Mouse (Mus musculus) intestine, embryonic 14.5 days (tissue): Measurements from ENCODE around the gene Ppa2. TPM values are rescaled to one million over a fixed set of nuclear protein-coding genes. Genes with fewer than 3 reads are reported as not detected.

Experiments
- ATAC-seq: fragments of 200-750 bp; cut with Nextera tagmentation; replicated peaks from 2 replicates; pipeline ENCODE4 v1.8.0; 2017; ENCODE audit warnings: low read depth, moderate number of reproducible peaks, moderate TSS enrichment, moderate library complexity; ENCODE audit not compliant: low FRiP score, low TSS enrichment
- DNase-seq: peaks from one replicate; pipeline ENCODE4 v3.0.0-alpha.2; 2018; ENCODE audit warnings: low spot score
- H3K27ac ChIP-seq: fragments of 300-500 bp; sonication (generic); 2 replicates; pipeline ENCODE4 v1.5.1; 2014; ENCODE audit warnings: low read depth, mild to moderate bottlenecking, control low read depth
- H3K27me3 ChIP-seq: fragments of 300-500 bp; sonication (generic); replicated peaks from 2 replicates; pipeline ENCODE4 v1.6.1; 2014; ENCODE audit warnings: low read length, control low read depth; ENCODE audit not compliant: control insufficient read depth, insufficient read depth
- H3K36me3 ChIP-seq: fragments of 300-500 bp; sonication (generic); 2 replicates; pipeline ENCODE4 v1.6.1; 2014; ENCODE audit warnings: low read length, control low read depth; ENCODE audit not compliant: control insufficient read depth, insufficient read depth
- H3K4me1 ChIP-seq: fragments of 300-500 bp; sonication (generic); replicated peaks from 2 replicates; pipeline ENCODE4 v1.6.1; 2014; ENCODE audit warnings: low read length, control low read depth, mixed read lengths; ENCODE audit not compliant: control insufficient read depth, insufficient read depth
- H3K4me2 ChIP-seq: fragments of 300-500 bp; sonication (generic); 2 replicates; pipeline ENCODE4 v1.6.1; 2014; ENCODE audit warnings: low read length
- H3K4me3 ChIP-seq: fragments of 300-500 bp; sonication (generic); 2 replicates; pipeline ENCODE4 v1.5.1; 2014; ENCODE audit warnings: low read depth, low read length, control low read depth, mixed read lengths
- H3K9ac ChIP-seq: fragments of 300-500 bp; sonication (generic); 2 replicates; pipeline ENCODE4 v1.6.1; 2014; ENCODE audit warnings: mild to moderate bottlenecking, low read length
- H3K9me3 ChIP-seq: fragments of 300-500 bp; sonication (generic); 2 replicates; pipeline ENCODE4 v1.6.1; 2016; ENCODE audit warnings: low read length, control low read depth; ENCODE audit not compliant: control insufficient read depth
- WGBS: fragments of 180-500 bp; shearing (Covaris S2); extraction: QIAGEN DNeasy Blood & Tissue Kit; methylation state at CpG from one replicate; pipeline ENCODE4 v1.1.7; 2014; 5-methylcytosine and 5-hydroxymethylcytosine counted together
- polyA plus RNA-seq: library from polyadenylated mRNA; unstranded; fragments of >200 nt; fragmentation: Nextera tagmentation; extraction: Ambion mirVana; gene quantifications from 2 replicates; pipeline ENCODE4 v1.2.1, GENCODE M21; 2014

Gene Ppa2
- polyA plus RNA-seq, 1 experiment from 2014 or later, result 113 TPM

GRCm38 (mm10) chr3:133411768-133412167 is 101.9 kb downstream of the Ppa2 start:
- Histone ChIP-seq H3K36me3 (no peaks in the 10 kb centered on the region), H3K9me3 (no peaks in the 10 kb centered on the region), H3K9ac (no peak overlapping the region), H3K4me1 (no peaks in the 10 kb centered on the region), H3K4me3 (no peak overlapping the region), H3K4me2 (no peak overlapping the region), H3K27ac (no peak overlapping the region), H3K27me3 (no peaks in the 10 kb centered on the region)
- ATAC-seq (no peak), DNase-seq (no peak)
- WGBS, result 79% methylated on average over 8 of the region's 8 CpGs

GRCm38 (mm10) chr3:133414747-133415146 is 104.8 kb downstream of the Ppa2 start:
- H3K27ac ChIP-seq, result no peak overlapping the region
- no peak for ATAC-seq

GRCm38 (mm10) chr3:133423073-133423472 is 113.2 kb downstream of the Ppa2 start:
- Histone ChIP-seq H3K4me2 (no peak overlapping the region), H3K9ac (no peak overlapping the region), H3K9me3 (no peaks in the 10 kb centered on the region), H3K4me3 (no peak overlapping the region), H3K36me3 (no peaks in the 10 kb centered on the region), H3K27me3 (no peaks in the 10 kb centered on the region), H3K27ac (no peak overlapping the region), H3K4me1 (no peaks in the 10 kb centered on the region)
- no peak for DNase-seq
- no peak for ATAC-seq

More at GRCm38 (mm10) chr3:133414747-133415146, 104.8 kb downstream of the Ppa2 start:
- WGBS, result 90% methylated on average over 4 of the region's 4 CpGs
- H3K4me2 ChIP-seq, result no peak overlapping the region
- H3K9ac ChIP-seq, result no peak overlapping the region
- H3K9me3 ChIP-seq, result no peaks in the 10 kb centered on the region
- H3K4me3 ChIP-seq, result no peak overlapping the region
- no peaks in the 10 kb centered on the region for H3K36me3 ChIP-seq
- H3K27me3 ChIP-seq, result no peaks in the 10 kb centered on the region
- no peaks in the 10 kb centered on the region for H3K4me1 ChIP-seq
- no peak for DNase-seq

Other genes starting within 250 kb of the Ppa2 start
- gene Ints12, start 218.3 kb upstream of the Ppa2 start, polyA plus RNA-seq, result 18.6 and 22.8 TPM in 2 replicates
- 9.1 and 10.7 TPM in 2 replicates for gene Gstcd, start 218.1 kb upstream of the Ppa2 start, polyA plus RNA-seq
- 2.5 and 3.3 TPM in 2 replicates for gene Arhgef38, start 75.2 kb upstream of the Ppa2 start, polyA plus RNA-seq
- 17.9 and 19.7 TPM in 2 replicates for gene Tet2, start 235.0 kb downstream of the Ppa2 start, polyA plus RNA-seq